Mouse (Mus musculus) liver, embryonic 15.5 days (tissue): ENCODE results near the gene Pcyt1b. TPM values are rescaled to one million over a fixed set of nuclear protein-coding genes. Genes with fewer than 3 reads are reported as not detected.

Experiments used
- ATAC-seq: fragments of 200-750 bp; cut with Nextera tagmentation; 2 replicates; pipeline ENCODE4 v1.8.0; 2017; ENCODE audit warnings: moderate number of reproducible peaks, mild to moderate bottlenecking, moderate library complexity; ENCODE audit not compliant: insufficient read depth
- H3K27ac ChIP-seq: fragments of 300-500 bp; sonication (generic); replicated peaks from 2 replicates; pipeline ENCODE4 v1.5.1; 2015; ENCODE audit warnings: mild to moderate bottlenecking, inconsistent platforms
- H3K27me3 ChIP-seq: fragments of 300-500 bp; sonication (generic); 2 replicates; pipeline ENCODE4 v1.6.1; 2015; ENCODE audit warnings: mild to moderate bottlenecking, inconsistent platforms
- H3K36me3 ChIP-seq: fragments of 300-500 bp; sonication (generic); replicated peaks from 2 replicates; pipeline ENCODE4 v1.6.1; 2015; ENCODE audit warnings: moderate library complexity, mild to moderate bottlenecking, inconsistent platforms
- H3K4me1 ChIP-seq: fragments of 300-500 bp; sonication (generic); replicated peaks from 2 replicates; pipeline ENCODE4 v1.6.1; 2015; ENCODE audit warnings: inconsistent platforms
- H3K4me2 ChIP-seq: fragments of 300-500 bp; sonication (generic); 2 replicates; pipeline ENCODE4 v1.6.1; 2015; ENCODE audit warnings: moderate library complexity, mild to moderate bottlenecking, inconsistent platforms
- H3K4me3 ChIP-seq: fragments of 300-500 bp; sonication (generic); replicated peaks from 2 replicates; pipeline ENCODE4 v1.5.1; 2015; ENCODE audit warnings: mild to moderate bottlenecking, inconsistent platforms
- H3K9ac ChIP-seq: fragments of 300-500 bp; sonication (generic); 2 replicates; pipeline ENCODE4 v1.6.1; 2015; ENCODE audit warnings: moderate library complexity, mild to moderate bottlenecking, inconsistent platforms
- H3K9me3 ChIP-seq: fragments of 300-500 bp; sonication (generic); replicated peaks from 2 replicates; pipeline ENCODE4 v1.6.1; 2016; ENCODE audit warnings: inconsistent platforms
- WGBS: fragments of 180-500 bp; shearing (Covaris S2); methylation state at CpG from one replicate; pipeline ENCODE4 v1.1.7; 2015; ENCODE audit warnings: mixed read lengths; ENCODE audit not compliant: insufficient replicate concordance; 5-methylcytosine and 5-hydroxymethylcytosine counted together
- polyA plus RNA-seq: library from polyadenylated mRNA; unstranded; fragments of >200 nt; fragmentation: Nextera tagmentation; extraction: Ambion mirVana; gene quantifications from 2 replicates; pipeline ENCODE4 v1.2.1, GENCODE M21; 2015

Pcyt1b gene
- polyA plus RNA-seq = 7.9 and 8.1 TPM in 2 replicates

- no peak within 1 kb of the TSS for H3K4me3 ChIP-seq
- H3K9me3 ChIP-seq = no peaks in the 10 kb centered on the region
- no peak for ATAC-seq
- H3K4me2 ChIP-seq = no peak within 1 kb of the TSS
- WGBS = 23% methylated on average over 3 of the region's 3 CpGs
- no peaks in the 10 kb centered on the region for H3K36me3 ChIP-seq
- no peaks in the 10 kb centered on the region for H3K4me1 ChIP-seq
- H3K9ac ChIP-seq = no peak within 1 kb of the TSS
- H3K27ac ChIP-seq = no peak within 1 kb of the TSS
- peaks cover under 1% of the 10 kb centered on the region for H3K27me3 ChIP-seq
Measured at GRCm38 (mm10) chrX:93654218-93655002, at the start of gene Pcyt1b. TSS of gene Pcyt1b (plus strand) at chrX:93654863.

- no peak for ATAC-seq
- no peak overlapping the region for H3K9ac ChIP-seq
- 65% methylated on average over 1 of the region's 1 CpGs for WGBS
- peaks cover 6% of the 10 kb centered on the region for H3K36me3 ChIP-seq
- H3K4me2 ChIP-seq = peak overlapping the region; percentile 68
- no peak overlapping the region for H3K27ac ChIP-seq
- H3K27me3 ChIP-seq = no peaks in the 10 kb centered on the region
- H3K4me3 ChIP-seq = peak overlapping the region; percentile 69
- H3K9me3 ChIP-seq = no peaks in the 10 kb centered on the region
- peaks cover 5% of the 10 kb centered on the region for H3K4me1 ChIP-seq
Measured at GRCm38 (mm10) chrX:93630256-93630655, 24.4 kb upstream of the Pcyt1b start.

DNA sequence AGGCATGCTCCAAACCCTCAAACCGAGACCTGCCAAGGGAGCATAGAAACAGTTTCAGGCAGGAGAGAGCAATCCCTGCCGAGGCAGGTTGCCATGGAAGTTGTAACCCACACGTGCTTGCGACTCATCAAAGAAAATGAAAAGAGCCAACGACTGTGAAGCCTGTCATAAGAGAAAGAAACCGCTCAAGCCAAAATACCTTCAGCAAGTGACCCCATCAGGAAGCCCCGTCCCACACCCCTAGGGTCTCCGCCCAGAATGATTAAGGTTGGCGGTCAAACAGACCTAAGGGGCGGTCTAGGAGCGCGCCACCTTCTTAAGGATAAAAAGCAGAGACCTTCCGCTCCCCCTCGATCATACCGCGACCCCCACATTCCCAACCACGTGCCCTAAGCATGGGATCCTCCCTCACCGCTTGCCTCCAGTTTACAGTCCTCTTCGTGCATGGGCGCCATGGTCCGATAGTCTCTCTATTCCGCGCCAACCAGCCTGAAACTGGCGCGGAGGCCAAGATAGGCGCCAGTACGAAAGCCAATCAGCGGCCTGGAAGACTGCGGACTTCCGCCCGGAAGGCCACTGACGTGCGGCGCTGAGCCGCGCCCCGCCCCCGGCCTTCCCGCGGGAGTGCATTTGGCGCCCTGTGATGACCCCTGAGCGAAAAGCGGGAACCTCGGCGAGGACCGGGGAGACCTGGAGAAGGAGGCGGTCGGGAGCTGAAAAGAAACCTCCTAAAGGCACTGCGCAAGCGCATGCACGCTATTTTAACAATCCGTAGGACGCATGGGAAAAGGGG, 22.8 kb upstream of the Pcyt1b start, which contains the start of gene Pola1:
Gene Pola1 (minus strand): TSS at position 499 of the 793 bp plus-strand sequence.
- H3K27me3 ChIP-seq = no peaks in the 10 kb centered on the region
- H3K4me1 ChIP-seq = peaks cover 5% of the 10 kb centered on the region
- H3K4me2 ChIP-seq = peak within 1 kb of the TSS; percentile 68
- H3K27ac ChIP-seq = peak within 1 kb of the TSS; percentile 67
- WGBS = 15% methylated on average over 53 of the region's 53 CpGs
- peak; percentile 98 for ATAC-seq
- peak within 1 kb of the TSS; percentile 64 for H3K9ac ChIP-seq
- no peaks in the 10 kb centered on the region for H3K9me3 ChIP-seq
- no peaks in the 10 kb centered on the region for H3K36me3 ChIP-seq
- peak within 1 kb of the TSS; percentile 69 for H3K4me3 ChIP-seq

GRCm38 (mm10) chrX:93634861-93635375, 19.7 kb upstream of the Pcyt1b start:
- H3K27ac ChIP-seq = no peak overlapping the region
- no peaks in the 10 kb centered on the region for H3K27me3 ChIP-seq
- no peak for ATAC-seq
- no peak overlapping the region for H3K4me3 ChIP-seq
- H3K36me3 ChIP-seq = no peaks in the 10 kb centered on the region
- H3K9ac ChIP-seq = no peak overlapping the region
- H3K4me2 ChIP-seq = no peak overlapping the region
- no peaks in the 10 kb centered on the region for H3K9me3 ChIP-seq
- WGBS = 58% methylated on average over 2 of the region's 2 CpGs
- H3K4me1 ChIP-seq = peaks cover 5% of the 10 kb centered on the region; the same call in 1 of the 2 replicates

- Histone ChIP-seq H3K4me3 (no peak overlapping the region), H3K4me1 (no peaks in the 10 kb centered on the region)
- 68% methylated on average over 3 of the region's 3 CpGs for WGBS
Measured at GRCm38 (mm10) chrX:93643600-93643999, 11.1 kb upstream of the Pcyt1b start.

GRCm38 (mm10) chrX:93644022-93644421, 10.6 kb upstream of the Pcyt1b start:
- no peaks in the 10 kb centered on the region for H3K4me1 ChIP-seq
- H3K4me3 ChIP-seq = no peak overlapping the region
- ATAC-seq = no peak
- H3K9me3 ChIP-seq = no peaks in the 10 kb centered on the region
- H3K9ac ChIP-seq = no peak overlapping the region
- H3K36me3 ChIP-seq = no peaks in the 10 kb centered on the region
- no peak overlapping the region for H3K27ac ChIP-seq
- no peaks in the 10 kb centered on the region for H3K27me3 ChIP-seq
- H3K4me2 ChIP-seq = no peak overlapping the region

More at GRCm38 (mm10) chrX:93643600-93643999, 11.1 kb upstream of the Pcyt1b start:
- Histone ChIP-seq H3K9ac (no peak overlapping the region), H3K9me3 (no peaks in the 10 kb centered on the region), H3K4me2 (no peak overlapping the region), H3K27ac (no peak overlapping the region), H3K27me3 (no peaks in the 10 kb centered on the region), H3K36me3 (no peaks in the 10 kb centered on the region)
- ATAC-seq = no peak

DNA sequence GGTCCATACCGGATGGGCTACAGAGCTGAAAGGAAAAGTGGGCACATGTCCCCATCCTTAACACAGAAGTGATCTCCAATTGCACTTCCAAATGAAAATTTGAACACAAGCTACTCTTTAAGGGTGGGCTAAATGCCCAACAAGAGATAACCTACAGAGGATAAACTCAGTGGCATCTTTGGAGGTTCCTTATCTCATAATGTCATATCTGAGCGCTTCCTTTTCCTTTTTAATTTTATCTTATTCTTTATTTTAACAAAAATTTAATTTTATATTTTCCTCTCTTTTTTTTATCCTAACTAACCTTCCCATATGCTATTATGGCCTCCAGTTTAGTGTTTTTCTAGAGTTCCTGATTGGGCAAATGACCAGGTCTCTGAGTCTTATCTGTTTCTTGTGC, 3.9 kb upstream of the Pcyt1b start:
- Histone ChIP-seq H3K9ac (no peak overlapping the region), H3K27ac (no peak overlapping the region), H3K27me3 (peaks cover 2% of the 10 kb centered on the region), H3K9me3 (no peaks in the 10 kb centered on the region), H3K36me3 (no peaks in the 10 kb centered on the region), H3K4me2 (no peak overlapping the region), H3K4me1 (no peaks in the 10 kb centered on the region), H3K4me3 (no peak overlapping the region)
- ATAC-seq = no peak
- WGBS = 84% methylated on average over 2 of the region's 2 CpGs

DNA sequence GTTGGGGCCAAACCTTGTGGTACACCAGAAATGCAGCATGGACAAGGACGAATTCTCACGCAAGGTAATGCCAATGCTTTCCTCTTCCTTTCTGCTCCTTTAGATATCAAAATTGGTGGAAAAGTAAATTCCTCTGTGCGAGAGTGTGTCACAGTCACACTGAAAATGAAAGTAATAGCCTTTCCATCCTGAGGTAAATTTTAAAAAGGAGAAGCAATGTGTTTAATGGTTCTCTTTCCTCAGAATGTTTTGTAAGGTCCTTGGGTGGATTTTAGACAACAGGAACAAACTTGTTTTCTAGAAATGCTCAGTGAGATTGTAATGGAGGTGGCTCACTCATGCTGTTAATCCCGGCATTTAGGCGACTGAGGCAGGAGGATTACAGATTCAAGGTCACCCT, 490 bp downstream of the Pcyt1b start:
- Histone ChIP-seq H3K36me3 (no peaks in the 10 kb centered on the region), H3K9ac (no peak overlapping the region), H3K27ac (no peak overlapping the region), H3K4me2 (no peak overlapping the region), H3K4me3 (no peak overlapping the region), H3K4me1 (no peaks in the 10 kb centered on the region), H3K9me3 (no peaks in the 10 kb centered on the region), H3K27me3 (no peaks in the 10 kb centered on the region; the same call in 1 of the 2 replicates)
- ATAC-seq = no peak
- WGBS = 71% methylated on average over 5 of the region's 5 CpGs

DNA sequence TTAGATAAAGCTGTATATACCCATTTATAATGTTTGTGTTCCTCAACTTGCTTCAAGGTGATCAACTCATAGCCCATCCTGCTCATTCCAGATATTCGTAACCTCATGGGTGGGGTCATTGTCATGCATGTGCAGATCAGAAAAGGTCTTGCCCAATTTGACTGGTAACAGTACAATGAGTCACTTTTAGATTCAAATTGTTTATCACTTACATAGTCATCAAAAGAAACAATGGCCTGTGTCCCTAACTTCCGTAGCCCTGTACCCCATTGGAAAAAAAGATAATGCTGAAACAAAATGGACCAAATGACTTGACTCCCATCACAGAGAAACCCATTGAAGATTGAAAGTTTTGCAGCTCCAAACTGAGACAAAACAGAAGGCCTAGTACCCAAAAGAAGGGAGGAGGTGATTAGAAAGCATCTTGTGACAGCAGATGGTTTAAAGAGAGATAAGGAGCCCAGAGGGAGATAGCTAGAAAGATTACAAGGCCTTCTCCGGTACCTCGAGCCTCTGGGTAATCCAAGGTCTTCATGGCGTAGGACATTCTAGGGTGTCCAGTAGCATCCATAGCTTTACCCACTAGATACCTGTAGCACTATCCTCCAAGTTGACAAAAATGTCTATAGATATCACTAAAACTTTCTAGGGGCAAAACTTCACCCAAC, 9.4 kb downstream of the Pcyt1b start:
- WGBS = 50% methylated on average over 5 of the region's 5 CpGs
- 0 out of 2 replicates have a peak overlapping the region, but pooled peaks have one; percentile 38 for H3K27ac ChIP-seq
- H3K27me3 ChIP-seq = no peaks in the 10 kb centered on the region
- no peak overlapping the region for H3K9ac ChIP-seq
- no peaks in the 10 kb centered on the region for H3K9me3 ChIP-seq
- H3K4me2 ChIP-seq = no peak overlapping the region
- no peak overlapping the region for H3K4me3 ChIP-seq
- no peaks in the 10 kb centered on the region for H3K36me3 ChIP-seq
- ATAC-seq = peak; percentile 40; the same call in 1 of the 2 replicates
- H3K4me1 ChIP-seq = peaks cover 16% of the 10 kb centered on the region

- WGBS = 18% methylated on average over 4 of the region's 4 CpGs
- Histone ChIP-seq H3K4me2 (no peak overlapping the region), H3K4me1 (peaks cover 16% of the 10 kb centered on the region), H3K27me3 (no peaks in the 10 kb centered on the region), H3K4me3 (no peak overlapping the region), H3K9me3 (no peaks in the 10 kb centered on the region), H3K9ac (no peak overlapping the region), H3K36me3 (no peaks in the 10 kb centered on the region), H3K27ac (peak overlapping the region; percentile 41; the same call in 1 of the 2 replicates)
- peak; percentile 63; the same call in 1 of the 2 replicates for ATAC-seq
Measured at GRCm38 (mm10) chrX:93664787-93665186, 10.1 kb downstream of the Pcyt1b start.
